Mouse (Mus musculus): ENCODE results near the gene Fbxl7. TPM values are rescaled to one million over a fixed set of nuclear protein-coding genes. Genes with fewer than 3 reads are reported as not detected.

Fbxl7 gene
- polyA plus RNA-seq, 1 experiment from 2014 or later = 21.2 TPM

GRCm38 (mm10) chr15:26703156-26703840 lies 192.1 kb downstream of the Fbxl7 start:
- 80% methylated on average over 6 of the region's 6 CpGs for WGBS
- 0 out of 2 replicates have a peak, but pooled peaks cover 3% of the 10 kb centered on the region for H3K4me1 ChIP-seq (replicated peaks; ENCODE audit: control insufficient read depth, insufficient read depth, low read length)
- H3K27me3 ChIP-seq (replicated peaks; ENCODE audit: control insufficient read depth, insufficient read depth, low read length) = no peaks in the 10 kb centered on the region
- no peaks in the 10 kb centered on the region for H3K36me3 ChIP-seq (ENCODE audit: control insufficient read depth, insufficient read depth, low read length)
- no peak overlapping the region for H3K4me2 ChIP-seq (ENCODE audit: low read length)
- H3K9me3 ChIP-seq (ENCODE audit: control insufficient read depth, low read length) = no peaks in the 10 kb centered on the region
- DNase-seq (ENCODE audit: low spot score) = no peak
- no peak overlapping the region for H3K27ac ChIP-seq (ENCODE audit: low read depth)
- no peak overlapping the region for H3K9ac ChIP-seq (ENCODE audit: low read length)
- no peak overlapping the region for H3K4me3 ChIP-seq (ENCODE audit: low read depth, low read length)
- no peak for ATAC-seq (replicated peaks; ENCODE audit: low FRiP score, low TSS enrichment, low read depth)

GRCm38 (mm10) chr15:26701949-26702675 lies 193.3 kb downstream of the Fbxl7 start:
- H3K36me3 ChIP-seq (ENCODE audit: control insufficient read depth, insufficient read depth, low read length) = no peaks in the 10 kb centered on the region
- 0 out of 2 replicates have a peak, but pooled peaks cover 3% of the 10 kb centered on the region for H3K4me1 ChIP-seq (replicated peaks; ENCODE audit: control insufficient read depth, insufficient read depth, low read length)
- 50% methylated on average over 5 of the region's 5 CpGs for WGBS
- H3K27ac ChIP-seq (ENCODE audit: low read depth) = no peak overlapping the region
- H3K27me3 ChIP-seq (replicated peaks; ENCODE audit: control insufficient read depth, insufficient read depth, low read length) = no peaks in the 10 kb centered on the region
- ATAC-seq (replicated peaks; ENCODE audit: low FRiP score, low TSS enrichment, low read depth) (peak; percentile 83), DNase-seq (ENCODE audit: low spot score) (no peak)
- no peaks in the 10 kb centered on the region for H3K9me3 ChIP-seq (ENCODE audit: control insufficient read depth, low read length)
- H3K4me3 ChIP-seq (ENCODE audit: low read depth, low read length) = no peak overlapping the region
- H3K4me2 ChIP-seq (ENCODE audit: low read length) = no peak overlapping the region
- H3K9ac ChIP-seq (ENCODE audit: low read length) = no peak overlapping the region

- WGBS = 57% methylated on average over 3 of the region's 3 CpGs
These were observed 202.3 kb downstream of the Fbxl7 start for GRCm38 (mm10) chr15:26693075-26693474.

GRCm38 (mm10) chr15:26688472-26689104 lies 206.8 kb downstream of the Fbxl7 start:
- no peak overlapping the region for H3K9ac ChIP-seq (ENCODE audit: low read length)
- no peak overlapping the region for H3K4me3 ChIP-seq (ENCODE audit: low read depth, low read length)
- H3K27ac ChIP-seq (ENCODE audit: low read depth) = no peak overlapping the region
- no peaks in the 10 kb centered on the region for H3K9me3 ChIP-seq (ENCODE audit: control insufficient read depth, low read length)
- 52% methylated on average over 10 of the region's 10 CpGs for WGBS
- no peaks in the 10 kb centered on the region for H3K4me1 ChIP-seq (replicated peaks; ENCODE audit: control insufficient read depth, insufficient read depth, low read length)
- no peaks in the 10 kb centered on the region for H3K27me3 ChIP-seq (replicated peaks; ENCODE audit: control insufficient read depth, insufficient read depth, low read length)
- DNase-seq (ENCODE audit: low spot score) = no peak
- no peak for ATAC-seq (replicated peaks; ENCODE audit: low FRiP score, low TSS enrichment, low read depth)
- no peak overlapping the region for H3K4me2 ChIP-seq (ENCODE audit: low read length)
- H3K36me3 ChIP-seq (ENCODE audit: control insufficient read depth, insufficient read depth, low read length) = no peaks in the 10 kb centered on the region

More at GRCm38 (mm10) chr15:26693075-26693474, 202.3 kb downstream of the Fbxl7 start:
- Histone ChIP-seq H3K9ac (ENCODE audit: low read length) (no peak overlapping the region), H3K36me3 (ENCODE audit: control insufficient read depth, insufficient read depth, low read length) (no peaks in the 10 kb centered on the region), H3K9me3 (ENCODE audit: control insufficient read depth, low read length) (no peaks in the 10 kb centered on the region), H3K4me1 (replicated peaks; ENCODE audit: control insufficient read depth, insufficient read depth, low read length) (no peaks in the 10 kb centered on the region), H3K4me3 (ENCODE audit: low read depth, low read length) (no peak overlapping the region), H3K27ac (ENCODE audit: low read depth) (no peak overlapping the region), H3K27me3 (replicated peaks; ENCODE audit: control insufficient read depth, insufficient read depth, low read length) (no peaks in the 10 kb centered on the region), H3K4me2 (ENCODE audit: low read length) (no peak overlapping the region)
- ATAC-seq (replicated peaks; ENCODE audit: low FRiP score, low TSS enrichment, low read depth) (no peak), DNase-seq (ENCODE audit: low spot score) (no peak)

- no peaks in the 10 kb centered on the region for H3K36me3 ChIP-seq (ENCODE audit: control insufficient read depth, insufficient read depth, low read length)
- H3K9me3 ChIP-seq (ENCODE audit: control insufficient read depth, low read length) = no peaks in the 10 kb centered on the region
- no peak overlapping the region for H3K4me3 ChIP-seq (ENCODE audit: low read depth, low read length)
- 0 out of 2 replicates have a peak, but pooled peaks cover under 1% of the 10 kb centered on the region for H3K4me1 ChIP-seq (replicated peaks; ENCODE audit: control insufficient read depth, insufficient read depth, low read length)
- H3K27me3 ChIP-seq (replicated peaks; ENCODE audit: control insufficient read depth, insufficient read depth, low read length) = no peaks in the 10 kb centered on the region
- H3K4me2 ChIP-seq (ENCODE audit: low read length) = no peak overlapping the region
- no peak for ATAC-seq (replicated peaks; ENCODE audit: low FRiP score, low TSS enrichment, low read depth)
- no peak for DNase-seq (ENCODE audit: low spot score)
- H3K9ac ChIP-seq (ENCODE audit: low read length) = no peak overlapping the region
- 80% methylated on average over 7 of the region's 7 CpGs for WGBS
- no peak overlapping the region for H3K27ac ChIP-seq (ENCODE audit: low read depth)
These were observed 207.7 kb downstream of the Fbxl7 start for GRCm38 (mm10) chr15:26687729-26688128.

- DNase-seq (ENCODE audit: low spot score) (no peak), ATAC-seq (replicated peaks; ENCODE audit: low FRiP score, low TSS enrichment, low read depth) (no peak)
- Histone ChIP-seq H3K27me3 (replicated peaks; ENCODE audit: control insufficient read depth, insufficient read depth, low read length) (no peaks in the 10 kb centered on the region), H3K9me3 (ENCODE audit: control insufficient read depth, low read length) (no peaks in the 10 kb centered on the region), H3K4me2 (ENCODE audit: low read length) (no peak overlapping the region), H3K27ac (ENCODE audit: low read depth) (no peak overlapping the region), H3K4me1 (replicated peaks; ENCODE audit: control insufficient read depth, insufficient read depth, low read length) (0 out of 2 replicates have a peak, but pooled peaks cover 3% of the 10 kb centered on the region), H3K9ac (ENCODE audit: low read length) (no peak overlapping the region), H3K36me3 (ENCODE audit: control insufficient read depth, insufficient read depth, low read length) (no peaks in the 10 kb centered on the region), H3K4me3 (ENCODE audit: low read depth, low read length) (no peak overlapping the region)
- WGBS = 45% methylated on average over 9 of the region's 9 CpGs
These were observed 213.1 kb downstream of the Fbxl7 start for GRCm38 (mm10) chr15:26682279-26682678.

GRCm38 (mm10) chr15:26673239-26673859 lies 222.0 kb downstream of the Fbxl7 start:
- Histone ChIP-seq H3K27ac (ENCODE audit: low read depth) (no peak overlapping the region), H3K36me3 (ENCODE audit: control insufficient read depth, insufficient read depth, low read length) (no peaks in the 10 kb centered on the region), H3K27me3 (replicated peaks; ENCODE audit: control insufficient read depth, insufficient read depth, low read length) (no peaks in the 10 kb centered on the region), H3K4me3 (ENCODE audit: low read depth, low read length) (no peak overlapping the region), H3K9me3 (ENCODE audit: control insufficient read depth, low read length) (no peaks in the 10 kb centered on the region), H3K4me1 (replicated peaks; ENCODE audit: control insufficient read depth, insufficient read depth, low read length) (peaks cover 5% of the 10 kb centered on the region; the same call in 1 of the 2 replicates), H3K4me2 (ENCODE audit: low read length) (no peak overlapping the region), H3K9ac (ENCODE audit: low read length) (no peak overlapping the region)
- no peak for ATAC-seq (replicated peaks; ENCODE audit: low FRiP score, low TSS enrichment, low read depth)
- WGBS = 36% methylated on average over 5 of the region's 5 CpGs
- DNase-seq (ENCODE audit: low spot score) = no peak

- ATAC-seq (replicated peaks; ENCODE audit: low FRiP score, low TSS enrichment, low read depth) = no peak
These were observed 240.4 kb downstream of the Fbxl7 start for GRCm38 (mm10) chr15:26654988-26655387.

More at GRCm38 (mm10) chr15:26654988-26655387, 240.4 kb downstream of the Fbxl7 start:
- no peaks in the 10 kb centered on the region for H3K4me1 ChIP-seq (replicated peaks; ENCODE audit: control insufficient read depth, insufficient read depth, low read length)
- H3K9ac ChIP-seq (ENCODE audit: low read length) = no peak overlapping the region
- H3K4me2 ChIP-seq (ENCODE audit: low read length) = no peak overlapping the region
- no peak for DNase-seq (ENCODE audit: low spot score)
- no peaks in the 10 kb centered on the region for H3K27me3 ChIP-seq (replicated peaks; ENCODE audit: control insufficient read depth, insufficient read depth, low read length)
- no peak overlapping the region for H3K27ac ChIP-seq (ENCODE audit: low read depth)
- H3K9me3 ChIP-seq (ENCODE audit: control insufficient read depth, low read length) = no peaks in the 10 kb centered on the region
- H3K36me3 ChIP-seq (ENCODE audit: control insufficient read depth, insufficient read depth, low read length) = no peaks in the 10 kb centered on the region
- no peak overlapping the region for H3K4me3 ChIP-seq (ENCODE audit: low read depth, low read length)
- 87% methylated on average over 8 of the region's 8 CpGs for WGBS

Measured in intestine, embryonic 14.5 days (tissue).